Mouse (Mus musculus) granulocyte monocyte progenitor cell, adult 5-6 weeks (primary cell): Measurements from ENCODE around the gene Slc12a6. TPM values are rescaled to one million over a fixed set of nuclear protein-coding genes. Genes with fewer than 3 reads are reported as not detected.
A peak's percentile ranks its signal among the peaks of the same experiment; 100 is the strongest.

Experiments used
- ATAC-seq: replicated peaks from 2 replicates; pipeline ENCODE4 v1.8.0; 2016; ENCODE audit warnings: mild to moderate bottlenecking, moderate TSS enrichment, inconsistent platforms; ENCODE audit not compliant: poor library complexity, severe bottlenecking
- total RNA-seq, 2 experiments: library from RNA; stranded (forward) in 1 of 2; stranded (reverse) in 1 of 2; fragments of 200-712, 200-1000 nt in 1 of 2; fragments of >200 nt in 1 of 2; fragmentation: Nextera tagmentation in 1 of 2; gene quantifications; 2 replicates each; pipeline ENCODE4 v1.2.3; 2014 to 2017

Gene Slc12a6
- total RNA-seq (2014; fragmentation: Nextera tagmentation) (57.3 and 62.2 TPM in 2 replicates), total RNA-seq (2017) (51.3 and 51.8 TPM in 2 replicates)

- peak; percentile 63 for ATAC-seq
Measured at GRCm38 (mm10) chr2:112265448-112266241, at the start of gene Slc12a6. Gene Slc12a6 (plus strand): TSS chr2:112265825.

- peak; percentile 94 for ATAC-seq
Measured at GRCm38 (mm10) chr2:112215977-112216376, 49.6 kb upstream of the Slc12a6 start.

GRCm38 (mm10) chr2:112217614-112218013 is 48.0 kb upstream of the Slc12a6 start:
- peak; percentile 74 for ATAC-seq

GRCm38 (mm10) chr2:112220880-112221279 is 44.7 kb upstream of the Slc12a6 start:
- no peak for ATAC-seq

DNA sequence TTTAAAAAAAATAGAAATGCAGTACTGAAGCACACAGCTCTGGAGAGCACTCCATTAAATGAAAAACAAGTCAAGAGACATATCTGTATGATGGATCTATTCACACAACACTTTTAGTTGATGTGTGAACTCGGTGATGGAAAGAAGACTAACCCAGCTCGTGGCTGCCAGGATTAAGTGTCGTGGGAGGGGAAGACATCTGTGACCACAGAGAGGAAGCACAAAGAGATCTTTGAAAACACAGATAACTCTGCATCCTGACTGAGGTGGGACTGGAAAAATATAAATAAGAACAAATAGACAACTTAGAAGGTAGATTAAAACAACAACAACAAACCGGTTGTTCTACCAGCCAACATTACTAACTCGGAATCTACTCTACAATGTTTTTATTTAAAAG is 43.0 kb upstream of the Slc12a6 start:
- peak; percentile 30; the same call in 1 of the 2 replicates for ATAC-seq

GRCm38 (mm10) chr2:112224356-112224755 is 41.3 kb upstream of the Slc12a6 start:
- ATAC-seq: no peak

DNA sequence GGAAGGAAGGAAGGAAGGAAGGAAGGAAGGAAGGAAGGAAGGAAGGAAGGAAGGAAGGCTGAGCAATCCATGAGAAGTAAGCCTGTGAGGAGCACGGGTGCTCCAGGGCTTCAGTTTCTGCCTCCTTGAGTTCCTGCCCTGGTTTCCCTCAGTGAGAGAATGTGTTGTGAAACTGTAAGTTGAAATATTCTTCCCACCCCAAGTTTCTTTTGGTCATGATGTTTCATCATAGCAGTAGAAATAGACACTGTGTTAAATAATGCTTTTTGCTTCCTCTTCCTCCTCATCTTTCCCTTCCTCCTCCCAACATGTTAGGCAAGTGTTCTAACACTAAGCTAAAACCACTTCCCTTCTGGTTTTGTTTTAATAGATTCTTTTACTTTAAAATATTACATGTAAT is 33.0 kb upstream of the Slc12a6 start:
- peak; percentile 99 for ATAC-seq

GRCm38 (mm10) chr2:112236620-112237019 is 29.0 kb upstream of the Slc12a6 start:
- no peak for ATAC-seq

DNA sequence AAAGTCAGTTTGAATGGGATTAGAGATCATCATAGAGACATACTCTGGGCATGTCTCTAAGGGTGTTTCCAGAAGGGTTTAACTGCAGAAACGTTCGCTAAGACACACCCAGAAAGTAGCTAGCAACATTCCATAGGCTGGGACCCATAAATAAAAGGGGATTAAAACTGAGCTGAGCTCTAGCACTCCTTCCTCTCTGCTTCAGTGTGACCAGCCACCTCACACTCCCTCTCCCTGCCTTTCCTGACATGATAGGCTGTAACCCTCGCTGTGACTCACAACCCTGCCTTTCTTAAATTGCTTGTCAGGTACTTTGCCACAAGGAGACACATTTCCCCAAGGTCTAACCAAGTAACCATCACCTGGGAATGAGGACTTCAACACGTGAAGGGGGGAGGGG is 27.6 kb upstream of the Slc12a6 start:
- no peak for ATAC-seq

DNA sequence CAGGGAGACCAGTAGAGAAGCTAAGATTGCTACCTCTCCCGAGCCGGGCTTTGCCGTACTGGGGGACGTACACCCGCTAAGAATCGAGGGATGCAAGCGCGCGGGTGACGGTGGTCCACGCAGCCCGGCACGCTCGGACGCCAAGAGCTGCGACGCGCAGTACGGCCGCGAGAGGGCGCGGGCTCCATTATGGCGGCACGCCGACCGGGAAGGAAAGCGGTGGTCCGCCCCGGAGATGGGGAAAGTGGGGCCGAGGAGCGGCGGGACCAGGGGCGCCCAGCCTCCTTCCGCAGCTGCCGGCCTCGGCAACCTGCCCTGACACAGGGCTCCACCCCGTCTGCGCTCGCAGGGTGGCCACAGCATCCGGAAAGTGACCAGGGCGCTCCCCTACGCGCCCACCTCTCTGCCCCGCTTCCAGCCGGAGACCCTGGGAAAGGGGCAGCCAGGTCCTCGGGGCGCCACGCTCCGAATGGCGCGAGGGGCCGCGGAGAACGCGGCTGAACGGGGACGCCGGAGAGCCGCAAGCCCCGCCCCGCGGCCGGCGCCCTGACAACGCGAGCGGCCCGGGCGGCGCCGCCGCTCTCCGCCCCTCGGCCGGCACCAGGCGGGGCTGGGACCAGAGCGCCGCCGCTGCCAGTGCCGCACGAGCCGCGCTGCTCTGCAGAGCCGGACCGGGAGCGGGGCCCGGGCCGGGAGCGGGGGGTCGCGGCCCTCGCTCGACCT is 26.3 kb upstream of the Slc12a6 start, which contains the start of gene Lpcat4:
Gene Lpcat4, plus strand, starts transcription at position 257 of the 723 bp plus-strand sequence.
- peak; percentile 80 for ATAC-seq

DNA sequence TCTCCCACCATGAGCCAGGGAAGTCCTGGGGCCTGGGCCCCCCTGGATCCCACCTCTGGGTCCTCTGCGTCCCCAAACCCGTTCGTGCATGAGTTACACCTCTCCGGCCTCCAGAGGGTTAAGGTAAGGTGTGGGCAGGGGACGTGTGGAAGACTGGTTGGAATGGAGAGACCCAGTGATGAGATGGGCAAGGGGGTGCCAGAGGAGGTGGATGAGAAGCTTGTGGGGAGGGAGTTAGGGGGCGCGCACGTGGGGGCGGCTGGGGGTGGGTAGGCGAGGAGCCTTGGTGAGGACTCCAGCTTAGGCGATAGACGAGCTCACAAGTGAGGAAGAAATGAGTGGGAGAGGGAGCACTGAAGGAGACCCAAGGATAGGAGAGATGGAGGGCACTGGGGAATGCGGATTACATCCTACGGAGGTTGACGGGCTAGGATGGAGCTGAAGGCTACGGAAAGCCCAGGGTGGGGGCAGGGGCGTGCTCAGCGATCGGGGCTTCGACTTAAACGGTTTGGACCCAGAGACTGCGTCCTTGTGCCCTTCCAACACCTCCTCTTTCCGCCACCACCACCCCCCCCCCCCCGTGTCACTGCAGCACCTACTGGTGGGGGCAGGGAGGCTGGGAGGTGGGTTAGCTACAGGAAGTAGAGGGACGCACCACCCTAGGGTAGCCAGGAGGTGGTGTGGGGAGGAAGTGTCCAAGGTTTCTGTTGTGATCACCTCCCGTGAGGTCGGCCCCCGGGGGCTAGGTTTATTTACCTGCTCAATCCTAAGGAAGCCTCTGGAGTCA is 25.5 kb upstream of the Slc12a6 start:
- ATAC-seq: peak; percentile 49

DNA sequence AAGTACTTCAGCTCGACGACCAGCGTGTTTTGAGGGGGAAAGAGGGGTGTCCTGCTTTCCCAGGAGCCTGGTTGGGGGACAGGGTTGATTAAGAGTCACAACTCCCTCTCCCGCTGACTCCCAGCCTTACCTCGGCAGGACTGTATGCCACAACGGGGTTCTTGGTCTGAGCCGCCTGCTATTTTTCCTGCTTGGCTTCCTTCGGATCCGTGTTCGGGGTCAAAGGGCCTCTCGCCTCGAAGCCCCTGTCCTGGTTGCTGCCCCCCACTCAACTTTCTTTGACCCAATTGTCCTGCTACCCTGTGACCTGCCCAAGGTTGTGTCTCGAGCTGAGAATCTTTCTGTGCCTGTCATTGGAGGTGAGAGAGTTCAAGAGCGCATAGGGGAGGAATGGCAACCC is 23.8 kb upstream of the Slc12a6 start:
- no peak for ATAC-seq

DNA sequence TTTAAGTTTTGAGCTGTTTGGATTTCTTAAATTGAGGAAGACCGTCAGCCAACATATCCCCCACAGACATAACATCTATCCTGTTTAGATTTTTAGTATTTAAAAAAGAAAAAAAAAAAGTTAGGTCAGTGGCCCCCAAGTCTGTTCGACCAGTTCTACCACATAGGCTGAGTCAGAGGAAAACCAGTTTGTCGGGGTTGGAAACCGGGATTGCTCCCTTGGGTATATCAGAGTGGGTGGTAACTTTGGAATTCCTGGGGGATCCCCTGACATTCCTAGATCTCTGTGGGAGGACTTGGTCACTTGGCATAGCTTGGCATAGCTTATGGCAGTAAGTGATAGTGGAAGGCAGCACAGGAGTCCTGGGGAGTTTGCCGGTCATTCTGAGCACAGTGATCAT is 20.3 kb upstream of the Slc12a6 start:
- no peak for ATAC-seq

GRCm38 (mm10) chr2:112246193-112246592 is 19.4 kb upstream of the Slc12a6 start:
- ATAC-seq: no peak

DNA sequence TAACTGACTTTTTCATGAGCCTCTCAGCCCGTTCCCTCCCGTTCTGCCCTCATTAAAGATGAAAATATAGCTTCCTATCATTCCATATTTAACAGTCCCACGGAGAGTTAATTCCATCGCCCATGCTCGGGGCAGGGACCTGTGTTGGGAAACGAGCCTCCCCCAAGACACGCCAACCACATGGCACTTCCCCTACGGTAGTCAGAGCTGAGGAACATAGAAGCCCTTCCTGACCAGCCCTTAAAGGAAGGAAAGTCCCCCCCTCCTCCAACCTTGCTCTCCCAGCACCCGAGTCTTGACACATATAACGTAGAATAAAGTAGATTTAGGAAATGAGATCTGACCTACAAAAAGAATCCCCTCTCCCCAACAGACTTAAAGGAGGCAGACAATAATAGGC is 18.3 kb upstream of the Slc12a6 start:
- peak; percentile 83 for ATAC-seq

DNA sequence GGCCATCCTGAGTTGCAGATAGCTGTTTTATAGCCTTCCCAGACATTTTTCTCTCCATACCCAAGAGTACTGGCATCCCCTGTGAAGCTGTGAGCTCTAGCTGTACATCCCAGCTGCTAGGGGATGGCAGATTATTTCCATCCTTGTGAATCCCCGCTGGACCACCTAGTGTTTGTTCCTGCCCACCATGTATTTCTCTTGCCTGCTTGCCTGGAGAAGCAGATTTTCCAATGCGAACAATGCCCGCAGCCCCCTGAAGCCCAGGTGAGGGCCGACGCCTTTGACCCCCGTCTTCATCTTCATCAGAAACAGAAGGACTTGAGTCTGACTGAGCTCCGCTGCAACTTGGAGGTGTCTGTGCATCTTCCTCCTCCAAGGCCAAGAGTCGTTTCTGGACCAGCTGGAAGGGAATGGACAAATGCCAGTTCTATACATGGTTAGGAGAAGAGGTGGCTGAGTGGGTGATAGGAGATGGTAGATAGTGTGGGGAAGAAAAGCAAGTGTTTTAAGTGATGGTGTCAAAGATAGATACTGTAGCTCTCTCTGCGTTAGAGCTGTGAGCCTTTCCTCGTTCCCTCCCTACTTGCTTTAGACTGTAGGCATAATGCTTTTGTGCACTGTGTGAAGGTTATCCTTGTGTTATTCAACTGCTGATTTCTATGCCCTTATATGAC is 15.7 kb upstream of the Slc12a6 start:
- no peak for ATAC-seq

- ATAC-seq: peak; percentile 65
Measured at GRCm38 (mm10) chr2:112254675-112255515, 10.7 kb upstream of the Slc12a6 start.

GRCm38 (mm10) chr2:112259241-112259962 is 6.2 kb upstream of the Slc12a6 start, which contains the start of gene Nutm1:
Gene Nutm1 (minus strand): TSS chr2:112259291.
- no peak for ATAC-seq
